Mouse (Mus musculus) urinary bladder, postnatal 36 days (tissue): Measurements from ENCODE around the gene Tmem213.
A peak's percentile ranks its signal among the peaks of the same experiment; 100 is the strongest.

Source experiments
- DNase-seq, 2 experiments: peaks; one replicate each; pipeline ENCODE4 v3.0.0; 2022; ENCODE audit warnings: low spot score in 2 of 2, mixed read lengths in 1 of 2

The Tmem213 gene

DNA sequence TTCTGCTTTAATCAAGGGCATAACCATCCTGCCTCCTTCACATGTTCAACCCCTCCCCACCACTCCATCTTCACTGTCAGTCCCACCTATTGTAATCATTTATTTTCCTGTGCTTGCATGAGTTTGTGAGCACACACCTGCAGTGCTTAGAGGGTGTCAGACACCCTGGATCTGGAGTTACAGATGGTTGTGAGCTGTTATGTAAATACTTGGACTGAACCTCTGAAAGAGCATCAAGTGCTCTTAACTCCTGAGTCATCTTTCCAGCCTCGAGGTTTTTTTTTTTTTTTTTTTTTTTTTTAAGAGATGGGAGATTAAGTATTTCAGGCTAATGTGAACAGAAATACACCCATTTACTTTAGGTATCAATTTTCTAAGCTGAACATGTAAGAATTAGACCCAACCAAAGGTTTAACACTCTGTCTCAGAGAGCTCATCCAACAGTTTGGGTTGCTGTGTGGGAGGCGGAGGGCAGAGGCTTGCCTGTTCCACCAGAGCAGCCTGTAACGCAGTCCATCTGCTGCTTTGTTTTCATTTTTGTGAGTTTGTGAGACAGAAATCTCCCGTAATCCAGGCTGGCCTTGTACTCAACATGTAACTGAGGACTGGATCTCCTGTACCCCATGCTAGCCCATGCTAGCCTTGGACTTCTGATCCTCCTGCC is 7.2 kb downstream of the Tmem213 start:
- DNase-seq, result no peak

DNA sequence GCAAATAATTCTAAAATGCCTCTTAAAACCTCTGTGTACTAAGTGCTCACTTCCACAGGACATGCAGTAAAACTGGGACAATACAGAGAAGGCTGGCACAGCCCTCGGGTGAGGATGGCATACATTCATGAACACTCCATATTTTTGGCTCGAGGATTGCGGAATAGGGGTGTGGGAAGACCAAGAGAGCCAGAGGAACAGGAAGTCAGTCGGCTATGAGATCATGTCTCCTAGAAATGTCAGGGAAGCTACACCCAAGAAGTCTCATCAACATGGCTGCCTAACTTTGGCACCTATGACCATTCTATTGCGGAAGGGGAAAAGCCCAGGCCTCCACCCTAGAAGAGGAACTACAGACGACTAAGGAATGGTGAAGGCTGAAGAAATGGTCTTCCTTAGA is 9.3 kb downstream of the Tmem213 start:
- DNase-seq, result no peak

DNA sequence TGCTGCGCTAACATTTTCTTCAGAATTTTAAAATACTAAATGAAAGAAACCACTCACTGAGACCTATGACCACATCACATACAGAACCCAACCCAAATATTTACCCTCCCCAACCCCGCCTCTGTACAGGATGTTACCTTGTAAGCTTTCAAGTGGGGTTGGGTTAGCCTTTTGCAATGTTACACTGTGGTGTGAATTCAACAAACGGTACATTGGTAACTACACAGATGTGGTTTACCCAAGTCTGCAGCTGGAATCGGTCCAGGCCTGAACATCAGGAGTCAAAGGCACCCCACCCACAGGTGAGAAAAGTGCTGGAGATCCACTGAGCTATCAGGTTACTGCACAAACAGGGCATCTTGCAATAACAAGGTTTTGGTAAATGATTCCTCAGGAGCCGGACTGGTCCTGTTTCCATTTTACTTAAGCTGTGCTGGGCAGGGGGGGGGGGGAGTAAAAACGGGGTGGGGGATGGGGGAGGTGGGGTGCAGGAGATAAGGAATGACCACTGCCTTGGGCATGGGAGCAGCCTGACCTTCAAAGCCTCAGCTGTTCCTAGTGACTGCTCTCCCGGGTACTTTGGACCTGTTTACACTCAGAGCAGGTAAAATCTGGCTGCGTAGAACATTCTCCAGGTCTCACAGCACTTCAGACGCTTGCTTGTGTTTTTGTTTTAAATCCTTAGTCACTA is 11.8 kb downstream of the Tmem213 start:
- no peak for DNase-seq

DNA sequence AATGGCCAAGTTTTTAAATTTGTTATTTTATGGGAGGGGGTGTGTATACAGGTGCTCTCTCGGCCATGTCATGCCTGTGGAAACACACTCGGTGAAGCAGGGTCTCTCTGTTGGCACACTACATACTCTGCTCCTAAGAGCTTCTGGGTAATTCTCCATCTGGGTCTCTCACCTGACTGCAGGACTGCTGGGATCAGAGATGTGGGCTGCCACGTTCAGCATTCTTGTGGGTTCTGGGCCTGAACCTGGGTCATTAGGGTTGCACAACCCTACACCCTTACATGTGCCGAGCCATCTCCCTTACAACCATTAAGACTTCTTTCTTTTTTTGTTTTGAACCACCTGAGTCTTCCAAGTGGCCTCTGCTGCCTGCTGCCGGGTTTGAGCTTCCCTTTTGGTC is 12.8 kb downstream of the Tmem213 start:
- DNase-seq, result no peak

DNA sequence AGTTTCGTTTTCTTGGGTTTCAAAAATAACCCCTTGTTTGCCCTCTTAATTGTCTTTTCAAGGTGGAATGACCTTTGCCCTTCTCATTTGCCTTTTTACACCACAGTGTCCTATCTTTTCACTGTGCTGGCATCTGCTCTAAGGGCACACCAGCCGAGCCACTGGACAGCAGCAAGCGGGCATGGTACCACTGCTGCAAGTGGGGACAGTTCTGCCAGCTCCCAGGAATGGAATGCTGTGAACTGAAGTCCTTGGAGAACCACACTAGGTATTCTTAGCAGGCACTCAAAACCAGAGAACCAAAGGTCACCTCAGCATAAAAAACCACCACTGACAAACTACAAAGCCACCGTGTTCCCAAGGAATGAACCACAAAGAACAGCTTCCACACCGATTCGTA is 13.7 kb downstream of the Tmem213 start:
- DNase-seq, result no peak

DNA sequence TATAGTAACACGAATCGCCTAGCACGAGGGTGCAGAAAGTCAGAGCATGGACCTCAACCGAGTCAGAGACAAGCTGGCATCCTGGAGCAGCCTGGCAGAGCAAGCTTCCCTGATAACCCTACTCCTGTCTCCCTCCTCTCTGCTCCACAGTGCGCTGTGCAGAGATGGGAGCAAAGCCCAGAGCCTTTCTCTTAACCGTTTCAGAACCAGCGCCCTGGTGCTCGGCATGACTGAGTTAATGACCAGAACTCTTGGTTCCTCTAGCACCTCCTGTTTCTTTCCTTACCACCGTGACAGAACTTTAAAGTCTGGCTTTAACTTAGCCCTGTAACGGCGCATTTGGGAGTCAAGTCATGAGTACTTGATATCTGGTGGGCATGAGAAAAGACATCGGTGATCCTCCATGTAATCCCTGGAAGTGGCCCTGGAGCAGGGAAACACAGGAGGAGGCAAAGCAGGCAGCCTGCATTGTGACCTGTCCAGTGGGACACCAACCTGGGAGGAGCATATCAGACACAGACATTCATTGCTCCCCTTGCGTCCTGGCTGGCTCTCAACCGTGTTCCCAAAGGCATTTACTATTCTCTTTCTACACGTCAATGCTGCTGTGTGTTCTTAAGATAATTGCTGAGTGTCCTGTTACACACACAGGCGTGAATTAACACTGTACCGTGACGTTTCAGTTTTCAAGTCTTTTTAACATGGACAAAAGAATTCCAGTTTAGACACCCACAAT is 14.6 kb downstream of the Tmem213 start:
- no peak for DNase-seq

DNA sequence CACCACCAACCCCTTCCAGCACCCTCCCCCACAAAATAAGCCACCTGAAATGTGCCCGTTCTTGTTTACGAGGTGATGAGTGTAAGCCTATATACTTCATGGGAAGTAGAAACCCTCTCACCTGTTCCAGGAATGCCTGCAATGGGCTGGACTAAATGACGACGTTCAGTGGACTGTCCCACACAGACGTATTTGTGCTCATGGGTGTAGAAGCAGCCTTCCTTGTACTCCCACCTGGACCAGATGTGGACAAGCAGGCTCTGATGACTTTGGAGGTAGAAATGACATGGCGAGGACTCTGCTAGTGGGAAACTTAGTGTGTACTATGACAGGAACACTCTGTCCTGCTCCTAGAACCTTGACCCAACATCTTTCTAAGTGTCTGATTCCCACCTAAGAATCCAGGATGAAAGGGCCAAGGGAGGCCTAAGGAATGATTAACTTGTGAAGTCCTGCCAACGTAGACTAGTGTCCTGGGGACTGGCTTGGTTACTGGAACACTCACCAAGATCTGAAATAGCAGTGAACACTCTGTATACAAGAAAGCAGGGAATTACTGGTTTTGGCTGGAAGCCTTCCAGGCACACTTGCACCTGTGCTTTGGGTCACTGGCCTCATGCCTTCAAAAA is 15.3 kb downstream of the Tmem213 start, which contains the start of gene Atp6v0a4:
Gene Atp6v0a4, minus strand, starts transcription at position 380 of the 629 bp plus-strand sequence.
- no peak for DNase-seq

DNA sequence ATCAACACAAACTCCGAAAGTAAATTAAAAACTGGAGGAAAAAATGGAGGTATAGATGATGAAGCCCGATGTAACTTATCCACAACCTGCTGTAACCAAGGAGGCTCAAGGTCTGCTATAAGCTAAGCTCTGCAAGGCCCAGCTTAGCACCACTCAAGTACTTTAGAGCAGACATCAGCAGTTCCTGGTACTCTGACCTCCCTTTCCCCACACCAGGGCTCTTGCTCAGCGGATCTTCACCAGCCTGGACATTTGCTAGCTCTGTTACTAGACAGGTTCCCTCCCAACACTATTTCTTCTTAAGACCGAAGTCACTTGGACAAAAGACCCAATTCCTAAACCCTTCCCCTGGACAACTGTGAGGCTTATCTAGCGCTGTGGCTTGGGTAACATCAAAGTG is 15.8 kb downstream of the Tmem213 start:
- no peak for DNase-seq

DNA sequence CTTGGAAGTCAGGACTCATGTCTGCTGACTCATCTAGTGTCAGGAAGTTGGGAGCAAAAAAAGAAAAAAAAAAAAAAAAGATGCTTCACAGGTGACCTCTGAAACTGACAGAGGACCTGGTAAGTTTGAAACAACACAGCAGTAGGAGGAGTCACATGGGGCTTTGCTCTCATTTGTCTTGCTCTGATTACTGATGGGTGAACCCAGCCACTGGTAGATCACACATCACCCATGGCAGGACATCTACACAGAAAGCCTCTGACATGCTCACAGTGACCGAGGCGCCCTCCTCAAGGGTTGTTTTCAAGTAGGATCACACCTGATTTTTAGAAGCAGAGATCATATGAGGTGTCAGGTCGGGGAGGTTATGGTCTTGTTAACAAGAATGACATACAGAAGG is 16.4 kb downstream of the Tmem213 start:
- no peak for DNase-seq

DNA sequence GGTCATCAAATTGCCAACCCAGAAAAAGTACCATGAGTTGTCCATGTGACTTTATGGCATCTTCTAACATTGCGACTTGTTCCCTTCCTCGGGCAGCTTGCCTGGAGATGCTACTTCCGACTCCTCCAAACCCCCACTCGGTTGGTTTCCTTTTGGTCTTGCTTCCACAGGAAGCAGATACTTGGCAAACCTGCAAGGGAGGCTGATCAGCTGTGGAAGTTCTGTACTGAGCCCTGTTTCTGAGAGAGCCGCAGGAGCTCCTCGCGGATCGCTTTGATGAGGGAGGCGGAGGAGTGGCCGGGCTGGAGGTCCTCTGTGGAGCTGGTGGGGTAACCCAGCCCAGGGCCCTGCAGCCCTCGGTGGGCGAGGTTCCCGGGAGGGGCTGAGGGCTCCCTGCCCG is 19.1 kb downstream of the Tmem213 start:
- DNase-seq, result no peak

DNA sequence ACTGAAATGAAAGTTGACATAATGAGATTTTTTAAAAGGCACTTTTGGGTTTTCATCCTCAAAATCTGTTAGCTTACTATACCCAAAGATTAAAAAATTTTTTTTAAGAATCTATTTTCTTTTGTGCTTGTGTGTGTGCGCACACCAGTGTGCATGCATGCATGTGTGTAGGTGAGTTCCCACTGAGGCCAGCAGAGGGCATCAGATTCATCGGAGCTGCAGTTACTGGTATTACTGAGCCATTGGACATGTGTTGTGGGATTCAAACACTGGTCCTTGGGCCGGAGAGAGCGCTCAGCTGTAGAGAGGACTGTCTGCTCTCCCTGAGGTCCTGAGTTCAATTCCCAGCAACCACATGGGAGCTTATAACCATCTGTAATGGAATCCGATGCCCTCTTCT is 20.8 kb downstream of the Tmem213 start:
- no peak for DNase-seq

DNA sequence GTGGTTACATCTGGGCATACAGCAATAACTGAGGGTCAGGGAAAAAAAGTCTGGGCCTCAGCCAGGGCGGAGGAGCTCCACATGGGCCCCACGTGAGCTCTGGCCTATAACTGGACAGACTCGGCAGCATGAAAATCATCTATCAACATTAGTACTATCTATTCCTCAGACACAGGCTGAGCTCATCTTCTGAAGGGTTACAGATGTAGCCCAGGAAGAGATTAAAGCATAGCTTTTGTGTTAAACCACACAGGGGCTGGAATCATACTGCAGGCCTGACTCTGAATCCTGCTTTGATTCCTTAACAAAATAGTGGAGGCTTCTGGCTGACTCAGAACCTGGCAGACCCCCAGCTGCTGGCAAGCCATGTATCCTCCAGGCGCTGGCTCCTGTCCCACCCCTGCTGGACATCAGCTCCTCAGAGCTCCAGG is 22.8 kb downstream of the Tmem213 start:
- peak; percentile 63 to 78 for DNase-seq

DNA sequence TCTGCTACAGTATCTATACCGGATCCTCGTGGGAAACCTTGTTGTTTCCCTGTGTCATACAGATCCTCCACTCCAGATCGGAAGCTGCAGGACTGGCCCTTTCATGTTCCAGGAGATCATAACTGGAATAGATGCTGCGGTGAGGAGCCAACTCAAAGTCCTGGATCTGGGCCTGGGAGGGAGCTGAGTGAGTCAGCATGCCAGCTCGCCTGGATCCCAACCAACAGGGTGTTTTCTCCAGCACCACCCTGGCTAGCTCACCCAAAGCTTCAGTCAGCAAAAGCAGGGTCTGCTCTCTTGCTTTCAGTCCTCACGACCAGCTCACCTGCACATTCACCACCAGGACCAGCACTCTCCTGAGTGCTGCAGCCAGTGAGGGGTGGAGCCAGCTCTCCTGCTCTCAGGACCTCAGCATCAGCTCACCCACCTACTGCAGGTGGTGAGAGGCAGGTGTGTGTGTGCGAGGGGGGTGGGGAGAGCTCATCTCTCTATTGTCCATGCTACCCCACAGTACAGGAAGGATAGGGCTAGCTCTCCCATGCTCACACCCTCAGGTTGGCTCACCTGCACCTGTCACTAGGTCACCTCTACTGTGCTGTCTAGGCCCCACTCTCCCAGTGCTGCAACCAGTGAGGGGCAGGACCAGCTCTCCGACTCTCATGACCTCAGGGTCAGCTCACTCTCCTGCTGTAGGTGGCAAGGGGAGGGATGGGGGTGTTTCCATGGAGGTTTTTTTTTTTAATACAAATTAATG is 25.9 kb downstream of the Tmem213 start:
- peak in 1 of 2 experiments; percentile 44 for DNase-seq

DNA sequence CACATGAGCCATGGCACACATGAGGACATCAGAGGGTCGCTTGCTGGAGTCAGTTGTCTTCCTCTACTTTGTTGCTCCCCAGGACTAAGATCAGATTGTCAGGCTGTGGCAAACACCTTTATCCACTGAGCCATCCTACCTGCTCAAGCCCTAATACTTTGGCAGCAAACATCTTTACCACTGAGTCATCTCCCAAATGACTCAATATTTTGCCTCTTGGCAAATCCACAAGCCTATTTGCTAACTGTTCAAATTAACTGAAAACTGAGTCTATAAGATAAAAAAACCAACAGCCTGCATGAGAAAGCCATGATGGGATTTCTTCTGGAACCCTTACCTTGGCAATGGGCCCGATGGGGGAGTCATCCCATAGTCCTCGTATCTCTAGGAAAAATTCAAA is 30.0 kb downstream of the Tmem213 start:
- DNase-seq, result no peak

DNA sequence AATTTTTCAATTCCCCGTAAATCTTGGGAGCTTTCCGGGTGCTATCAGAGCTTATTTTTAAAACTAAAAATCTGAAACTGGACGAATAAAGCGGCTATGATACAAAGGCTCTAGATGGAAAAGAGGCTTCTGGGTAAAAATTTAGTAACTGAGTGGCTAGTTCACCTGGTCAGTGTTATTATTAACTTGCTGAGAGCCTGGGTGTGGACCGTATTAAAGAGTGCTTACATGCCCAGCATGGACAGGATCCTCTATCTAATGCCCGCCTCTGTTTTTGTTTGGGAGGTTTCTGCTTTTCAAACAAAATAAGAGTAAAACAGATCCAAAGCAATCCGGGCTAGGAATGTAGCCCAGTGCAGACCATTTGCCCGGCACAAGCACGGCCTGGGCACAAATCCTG is 31.3 kb downstream of the Tmem213 start:
- DNase-seq, result no peak

DNA sequence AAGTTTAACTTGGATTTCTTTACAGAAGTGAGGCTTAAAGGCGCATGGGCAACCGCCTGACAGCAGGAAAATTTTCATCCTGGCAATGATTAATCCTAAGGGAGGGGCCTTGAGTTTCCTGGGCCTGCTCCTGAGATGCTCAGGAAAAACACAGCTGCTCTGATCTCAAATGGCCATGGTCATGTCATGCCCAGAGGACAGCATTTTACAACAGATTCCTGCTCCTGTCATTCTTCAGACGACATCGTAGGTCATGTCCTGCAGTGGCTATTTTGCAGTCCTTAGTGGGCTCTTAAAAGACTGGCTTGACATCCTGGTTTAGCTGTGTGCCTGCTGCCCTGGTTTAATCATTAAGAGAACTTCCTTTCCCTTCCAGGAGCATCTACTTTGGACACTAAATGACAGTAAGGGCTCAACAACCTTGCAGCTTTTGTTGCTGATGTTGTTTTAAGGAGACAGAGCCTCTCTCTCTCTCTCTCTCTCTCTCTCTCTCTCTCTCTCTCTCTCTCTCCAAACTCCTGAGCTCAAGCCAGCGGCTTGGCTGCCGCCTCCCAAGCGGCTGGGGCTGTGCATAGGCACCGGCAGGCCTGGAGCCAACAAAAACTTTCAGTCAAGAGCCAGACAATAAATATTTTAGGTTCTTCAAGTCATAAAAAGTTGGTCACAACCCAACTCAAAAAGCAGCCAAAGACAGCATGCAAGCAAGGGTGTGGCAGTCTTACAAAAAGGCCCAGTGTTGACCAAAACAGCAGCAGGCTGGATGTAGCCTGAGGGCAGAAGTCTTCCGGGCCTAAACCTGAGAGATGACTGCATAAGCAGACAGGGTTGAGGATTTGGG is 35.3 kb downstream of the Tmem213 start:
- DNase-seq, result peak; percentile 62 to 82

DNA sequence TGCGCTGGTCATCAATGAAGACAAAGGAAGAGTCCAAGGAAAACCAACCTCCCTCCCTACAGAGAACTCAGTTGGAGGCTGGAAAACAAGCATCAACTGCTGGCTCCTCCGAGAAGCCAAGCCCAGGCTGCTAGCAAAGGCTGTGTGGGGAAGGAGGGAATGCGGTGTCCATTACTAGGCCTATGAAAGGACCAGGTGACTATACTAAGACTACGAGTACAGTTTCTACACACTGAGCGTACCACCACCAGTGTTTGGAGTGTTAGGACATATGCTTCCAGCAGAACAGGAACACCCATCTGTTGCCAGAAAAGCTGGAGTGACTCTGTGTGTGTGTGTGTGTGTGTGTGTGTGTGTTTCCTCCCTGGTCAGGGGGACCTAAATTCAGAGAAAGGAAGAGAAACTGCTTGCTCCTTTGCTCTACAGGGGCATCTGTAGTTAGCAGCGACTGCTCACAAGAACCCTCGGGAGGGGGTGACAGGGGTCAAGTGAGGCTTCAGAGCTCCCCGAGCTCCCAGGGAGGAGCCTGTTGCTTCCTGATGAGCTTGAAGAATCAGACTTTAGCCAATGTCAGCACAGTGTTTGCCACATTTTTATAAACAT is 36.5 kb downstream of the Tmem213 start:
- DNase-seq, result no peak

DNA sequence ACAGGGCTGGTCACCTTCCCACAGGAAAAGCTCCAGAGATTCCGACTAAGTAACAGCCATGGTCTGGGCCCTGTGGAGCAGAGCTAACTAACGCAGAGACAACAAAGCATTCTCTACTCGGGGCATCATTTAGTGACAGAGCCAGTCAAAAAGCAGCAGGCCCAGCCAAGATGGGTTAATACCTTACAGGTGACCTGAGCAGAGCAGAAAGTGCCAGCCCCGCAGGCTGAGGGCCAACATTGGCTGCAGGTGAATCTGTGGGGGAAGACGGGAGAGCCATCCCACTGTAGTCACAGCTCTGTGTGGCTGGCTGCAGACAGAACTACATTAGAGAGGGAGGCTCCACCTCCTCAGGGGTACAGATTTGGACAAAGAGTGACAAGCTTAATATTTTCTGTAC is 38.2 kb downstream of the Tmem213 start:
- DNase-seq, result no peak

DNA sequence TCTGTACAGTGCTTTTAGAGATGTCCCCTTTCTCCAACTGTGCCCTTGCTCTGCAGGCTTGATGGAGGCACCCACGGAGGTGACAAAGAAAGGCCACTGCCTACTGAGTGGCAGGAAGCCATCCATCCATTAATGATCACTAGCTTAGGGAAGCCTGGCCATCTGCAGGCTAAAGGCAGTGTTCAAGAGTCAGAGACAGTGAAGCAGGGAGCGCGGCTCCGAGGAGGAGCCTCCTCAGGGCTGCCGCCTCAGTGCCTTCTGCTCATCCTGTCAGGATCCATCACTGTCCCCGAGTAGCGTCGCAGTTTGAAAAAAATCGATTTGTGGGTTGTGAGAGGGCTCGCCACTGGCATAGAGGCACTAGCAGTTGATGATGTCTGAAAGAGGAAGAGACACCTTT is 39.6 kb downstream of the Tmem213 start:
- no peak for DNase-seq

DNA sequence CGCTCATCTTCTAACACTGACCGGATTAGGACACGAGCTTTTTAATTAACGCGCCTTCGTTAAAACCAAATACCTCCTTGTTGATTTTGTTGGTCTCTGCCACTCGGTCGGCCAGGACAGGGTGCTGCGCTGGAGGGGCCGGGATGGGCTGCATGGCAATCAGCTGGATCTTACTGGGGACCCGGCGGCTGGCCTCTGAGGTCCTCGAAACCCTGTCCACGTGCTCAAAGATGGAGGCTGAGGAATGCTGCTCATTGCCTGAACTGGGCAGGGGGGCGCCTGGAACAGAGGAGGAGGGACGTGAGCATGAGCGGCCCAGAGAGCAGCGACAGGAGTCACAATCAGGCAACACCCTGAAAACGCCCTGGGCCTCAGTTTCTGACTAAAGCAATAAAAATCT is 40.4 kb downstream of the Tmem213 start:
- DNase-seq, result no peak
